Mouse (Mus musculus) megakaryocyte-erythroid progenitor cell, adult 5-6 weeks (primary cell): ENCODE results near the gene Eva1a. TPM values are rescaled to one million over a fixed set of nuclear protein-coding genes. Genes with fewer than 3 reads are reported as not detected.

Source experiments
- ATAC-seq: replicated peaks from 2 replicates; pipeline ENCODE4 v1.8.0; 2016; ENCODE audit warnings: mild to moderate bottlenecking, inconsistent platforms; ENCODE audit not compliant: severe bottlenecking, poor library complexity, low FRiP score, low TSS enrichment
- total RNA-seq, 2 experiments: library from RNA; stranded (forward) in 1 of 2; stranded (reverse) in 1 of 2; fragments of 200-1000, 215-1000 nt in 1 of 2; fragments of >200 nt in 1 of 2; fragmentation: Nextera tagmentation in 1 of 2; gene quantifications; 2 replicates each; pipeline ENCODE4 v1.2.3; 2014 to 2017

Gene Eva1a
- total RNA-seq (2014; fragmentation: Nextera tagmentation) (not detected in 2 replicates), total RNA-seq (2017) (not detected in 2 replicates)

DNA sequence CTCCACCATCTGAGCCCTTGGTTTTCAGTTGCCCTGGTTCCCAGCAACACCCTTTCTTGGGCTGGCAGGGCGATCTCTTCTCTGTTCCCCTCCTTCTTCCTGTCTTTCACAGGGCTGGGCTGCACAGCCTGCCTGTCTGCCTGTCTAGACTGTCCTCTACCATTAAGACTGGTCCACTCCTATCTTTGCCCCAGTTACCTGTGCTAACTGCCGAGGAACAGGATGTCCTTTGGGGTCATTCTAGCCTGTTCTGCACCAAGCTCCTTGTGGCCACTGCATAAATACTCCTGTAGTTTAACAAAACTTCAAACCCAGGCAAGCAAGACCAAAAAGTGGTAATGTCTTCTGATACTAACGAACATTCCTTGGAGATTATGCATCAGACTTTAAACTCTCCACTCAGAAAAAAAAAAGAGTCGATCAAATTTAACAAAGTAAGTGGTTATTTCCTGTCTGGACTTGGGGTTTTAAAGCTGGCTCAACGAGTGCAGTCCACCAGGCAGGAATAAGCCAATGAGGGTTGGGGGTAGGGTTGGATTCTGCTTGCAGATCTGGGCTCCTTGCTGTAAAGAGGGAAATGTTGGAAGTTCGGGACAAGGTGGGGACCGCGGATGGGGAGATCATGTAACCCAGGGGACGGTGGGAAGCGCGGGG lies at the start of gene Eva1a:
Gene Eva1a, plus strand, starts transcription at position 210 of the 654 bp plus-strand sequence.
- ATAC-seq: no peak

DNA sequence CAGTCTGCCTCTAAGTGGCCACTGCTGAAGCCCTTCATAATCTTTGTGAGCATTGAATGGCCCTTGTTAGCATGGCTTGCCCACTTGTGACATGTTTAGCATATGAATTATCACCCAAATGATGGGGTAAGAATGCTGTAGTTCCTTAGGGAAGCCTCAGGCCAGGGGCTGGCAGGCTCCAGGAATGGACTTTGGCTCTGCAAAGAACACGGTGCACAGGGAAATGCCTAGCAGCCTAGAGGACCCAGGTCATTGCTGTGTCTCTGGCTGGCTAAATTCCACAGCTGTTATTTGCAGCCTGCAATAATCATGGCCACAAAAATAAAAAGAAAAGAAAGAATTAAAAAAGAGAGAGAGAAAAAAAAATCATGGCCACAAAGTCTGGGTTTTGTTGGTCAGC lies 28.5 kb upstream of the Eva1a start:
- no peak for ATAC-seq

DNA sequence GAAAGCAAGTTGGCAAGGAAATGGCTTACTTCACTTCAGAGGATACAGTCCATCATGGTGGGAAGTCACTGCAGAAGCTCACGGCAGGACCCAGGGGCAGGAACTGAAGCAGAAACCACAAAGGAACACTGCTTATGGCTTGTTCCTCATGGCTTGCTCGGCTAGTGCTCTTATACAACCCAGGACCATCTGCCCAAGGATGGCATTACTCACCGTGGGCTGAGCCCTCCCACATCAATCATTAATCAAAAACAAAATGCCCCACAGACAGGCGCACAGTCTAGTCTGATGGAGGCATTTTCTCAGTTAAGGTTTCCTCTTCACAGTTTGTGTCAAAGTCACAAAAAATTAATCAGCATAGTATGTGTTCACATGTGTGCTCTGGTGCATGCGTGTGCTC lies 19.8 kb upstream of the Eva1a start:
- ATAC-seq: no peak

DNA sequence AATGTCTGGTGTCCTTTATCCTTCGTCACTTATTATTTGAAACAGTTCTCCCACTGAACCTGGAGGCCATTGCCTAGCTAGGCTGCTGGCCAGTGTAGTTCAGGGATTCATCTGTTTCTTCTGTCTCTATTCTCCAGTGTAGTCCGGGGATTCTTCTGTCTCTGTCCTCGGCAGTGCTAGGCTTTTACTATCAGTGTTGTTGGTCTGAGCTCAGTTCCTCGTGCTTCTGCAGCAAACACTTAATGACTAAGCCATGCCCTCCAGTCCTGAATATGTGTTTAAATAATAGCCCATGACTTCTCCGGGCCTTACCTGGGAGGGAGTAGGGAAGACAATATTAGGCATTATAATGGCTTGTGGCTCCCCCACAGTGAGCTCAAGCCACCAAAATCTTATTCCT lies 19.3 kb upstream of the Eva1a start:
- no peak for ATAC-seq

DNA sequence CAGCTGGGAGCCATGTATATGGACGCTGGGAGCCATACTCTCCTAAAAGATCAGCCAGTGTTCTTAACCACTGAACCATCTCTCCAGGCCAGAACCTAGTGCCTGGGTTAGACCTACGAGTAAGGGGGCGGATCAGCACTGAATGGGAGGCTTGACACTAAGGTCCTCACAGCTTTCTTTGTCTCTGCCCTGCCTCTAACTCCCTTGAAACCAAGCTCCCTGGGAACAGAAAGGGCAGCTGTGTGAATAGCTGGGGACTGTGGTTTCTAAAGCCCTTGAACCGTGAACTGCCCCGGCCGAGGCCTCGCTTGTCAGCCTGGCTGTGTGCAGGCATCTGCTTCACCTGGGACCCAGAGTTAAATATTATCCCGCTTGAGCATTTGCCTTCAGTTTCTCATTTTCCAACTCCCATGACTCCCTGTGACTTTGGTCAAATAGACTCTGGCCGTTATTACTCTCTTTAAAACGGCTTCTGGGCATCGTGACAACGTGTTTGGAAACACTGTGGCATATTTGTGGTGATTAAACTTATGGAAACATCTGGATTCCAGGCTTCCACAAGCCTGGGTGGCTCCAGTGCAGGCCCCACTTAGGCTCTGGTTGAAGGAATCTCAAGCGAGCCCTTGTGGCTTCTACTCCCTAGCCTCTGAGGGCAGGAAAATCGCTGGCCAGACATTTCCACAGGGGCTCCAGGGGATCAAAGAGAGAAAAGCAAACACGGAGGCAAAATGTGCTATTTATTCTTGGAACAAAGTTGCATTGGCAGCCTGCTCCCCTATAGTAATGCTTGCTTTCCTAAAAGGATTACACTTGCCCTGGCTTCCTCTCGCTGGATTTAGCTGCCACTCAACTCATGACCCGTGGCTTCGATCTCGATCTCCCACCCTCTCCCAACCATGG lies 11.0 kb upstream of the Eva1a start:
- no peak for ATAC-seq

DNA sequence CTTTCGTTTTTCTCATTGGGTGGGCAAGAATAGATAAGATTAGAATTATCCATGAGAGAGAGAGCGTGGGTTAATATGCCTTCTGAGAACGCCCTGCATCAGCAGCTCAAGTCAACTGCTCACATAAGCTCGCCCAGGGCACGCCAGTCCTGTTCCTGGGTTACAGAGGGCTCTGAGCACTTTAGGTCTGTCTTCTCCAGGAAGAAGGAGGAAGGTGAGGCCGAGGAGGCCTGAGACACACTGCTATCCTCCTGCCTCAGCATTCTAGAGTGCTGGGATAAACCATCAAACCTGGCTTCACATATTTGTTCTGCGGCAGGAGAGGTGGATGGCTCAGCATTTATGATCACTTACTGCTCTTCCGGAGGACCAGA lies 10.3 kb upstream of the Eva1a start:
- no peak for ATAC-seq

DNA sequence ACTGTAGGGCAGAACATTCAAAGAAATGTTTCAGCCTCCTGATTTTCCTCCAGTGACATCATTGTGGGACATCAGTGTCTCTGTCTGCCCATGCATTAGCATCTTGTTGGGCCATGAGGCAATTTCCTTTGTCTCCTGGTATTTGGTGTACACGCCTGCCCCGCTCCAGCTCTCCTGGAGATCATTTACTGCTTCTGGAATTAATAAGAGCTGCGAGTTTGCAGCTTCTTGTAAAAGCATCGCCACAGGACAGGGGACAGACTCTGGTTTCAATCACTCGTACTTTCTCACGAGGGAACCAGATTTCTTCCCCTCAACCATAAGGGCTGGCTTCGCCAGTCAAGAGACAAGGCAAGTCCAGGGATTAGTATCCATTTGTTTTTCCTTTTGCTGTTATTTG lies 3.6 kb upstream of the Eva1a start:
- ATAC-seq: no peak

DNA sequence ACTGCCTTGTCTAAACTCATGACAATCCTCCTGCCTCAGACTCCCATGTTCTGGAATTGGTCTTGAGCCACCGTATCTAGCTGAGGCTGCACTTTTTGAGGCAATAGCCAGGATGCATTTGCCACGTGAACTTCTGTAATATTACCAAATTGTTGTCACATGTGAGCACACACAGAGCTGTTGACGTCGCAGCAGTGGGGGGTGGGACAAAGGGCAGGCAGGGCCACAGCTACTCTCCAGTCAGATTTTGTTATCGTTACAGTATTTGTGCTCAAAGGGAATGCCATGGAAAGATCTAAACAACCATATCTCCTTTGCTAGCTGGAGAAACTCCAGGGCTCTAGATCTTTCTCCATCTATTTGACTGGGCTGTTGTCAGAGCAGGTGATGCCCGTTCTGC lies 1.6 kb upstream of the Eva1a start:
- ATAC-seq: no peak

DNA sequence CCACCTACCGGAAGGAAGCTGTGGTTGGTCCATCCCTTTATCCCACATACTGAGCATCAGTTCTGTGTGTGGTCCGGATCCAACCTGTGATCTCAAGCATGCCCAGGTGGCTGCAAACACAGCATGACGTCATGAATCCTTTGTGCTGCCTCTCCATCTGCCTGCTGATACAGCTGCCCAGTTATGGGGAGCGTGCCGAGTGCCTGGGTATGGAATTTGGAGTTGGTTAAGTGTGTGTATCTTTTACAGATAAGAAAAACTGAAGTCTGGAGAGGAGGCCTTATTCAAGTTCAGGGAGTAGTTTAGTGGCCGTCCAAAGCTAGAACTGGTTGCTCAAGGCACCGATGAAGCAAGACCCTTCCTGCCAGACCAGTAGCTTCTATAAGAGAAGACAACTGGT lies 875 bp upstream of the Eva1a start:
- ATAC-seq: no peak

DNA sequence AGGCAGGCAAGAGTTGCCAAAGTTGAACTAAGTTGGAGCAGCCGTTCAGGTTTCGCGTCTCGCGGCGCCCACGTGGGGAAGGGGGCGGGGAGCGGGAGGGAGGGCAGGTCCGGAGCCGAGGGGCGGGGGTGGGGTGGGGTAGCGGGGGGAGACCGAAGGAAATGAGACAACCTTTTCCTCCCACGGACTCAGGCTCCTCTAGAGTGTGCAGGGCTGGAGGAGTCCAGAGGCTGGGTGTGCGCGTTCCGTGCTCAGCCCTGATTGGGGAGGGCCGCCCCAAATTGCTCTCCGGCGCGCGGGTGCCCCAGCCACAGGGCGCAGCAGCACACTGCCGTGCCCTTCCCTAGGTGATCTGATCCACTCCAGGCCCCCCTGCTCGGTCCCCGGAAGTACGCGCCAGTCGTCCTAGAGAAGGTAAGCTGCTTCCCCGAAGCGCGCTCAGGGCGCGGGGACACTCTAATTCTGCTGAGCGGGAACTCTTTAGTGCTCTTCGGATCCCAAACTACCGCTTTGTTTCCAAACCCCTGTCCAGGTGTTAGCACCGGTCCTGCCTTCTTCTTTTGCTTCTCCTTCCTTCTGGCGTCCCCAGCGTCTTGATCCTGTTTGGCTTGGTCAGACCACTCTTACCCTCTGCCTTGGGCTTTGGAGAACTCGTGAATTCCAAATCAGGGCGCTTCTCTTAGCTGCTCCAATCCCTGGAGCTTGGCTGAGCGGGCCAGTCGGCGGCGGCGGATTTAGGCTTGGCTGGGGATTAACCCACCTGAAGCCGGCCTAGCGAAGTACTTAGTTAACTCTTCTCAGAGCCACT lies 849 bp downstream of the Eva1a start:
- ATAC-seq: no peak

DNA sequence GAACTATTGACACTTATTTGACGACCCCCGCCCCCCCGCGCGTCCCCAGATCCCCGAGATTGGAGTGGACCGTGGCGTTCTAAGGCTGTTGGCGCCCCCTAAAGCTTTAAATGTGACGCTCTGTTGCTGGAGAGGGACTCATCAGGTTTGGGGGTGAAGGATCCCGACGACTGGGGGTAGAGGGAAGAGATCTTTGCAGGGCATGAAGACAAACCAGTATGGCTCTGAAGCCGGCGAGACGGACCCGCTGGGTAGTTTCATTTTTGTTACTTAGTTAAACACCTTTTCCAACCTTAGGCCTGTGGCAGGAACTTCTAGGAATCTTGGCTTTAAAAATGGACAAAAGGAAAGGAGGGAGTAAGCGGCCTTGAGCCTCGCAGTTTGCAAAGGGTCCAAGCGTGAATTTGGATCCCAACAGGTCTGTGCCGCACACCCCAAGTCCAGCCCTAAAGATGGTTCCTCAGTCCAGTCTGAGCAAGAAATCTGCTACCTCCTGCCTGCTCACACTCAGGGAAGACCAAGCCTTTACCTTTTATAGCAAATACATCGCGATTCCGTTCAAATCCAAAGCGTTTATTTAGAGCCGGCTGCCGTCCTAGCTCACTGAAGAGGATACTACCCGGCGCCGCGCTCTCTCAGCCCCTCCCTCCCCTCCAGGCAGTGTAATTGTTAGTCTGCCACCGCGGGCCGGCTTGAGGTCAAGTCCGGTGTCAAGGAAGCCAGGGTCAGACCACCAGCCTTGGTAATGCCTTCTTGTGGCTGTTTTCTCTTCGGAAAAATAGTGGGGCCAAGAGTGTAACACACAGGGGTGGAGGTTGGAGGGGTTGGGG lies 1.7 kb downstream of the Eva1a start:
- no peak for ATAC-seq

DNA sequence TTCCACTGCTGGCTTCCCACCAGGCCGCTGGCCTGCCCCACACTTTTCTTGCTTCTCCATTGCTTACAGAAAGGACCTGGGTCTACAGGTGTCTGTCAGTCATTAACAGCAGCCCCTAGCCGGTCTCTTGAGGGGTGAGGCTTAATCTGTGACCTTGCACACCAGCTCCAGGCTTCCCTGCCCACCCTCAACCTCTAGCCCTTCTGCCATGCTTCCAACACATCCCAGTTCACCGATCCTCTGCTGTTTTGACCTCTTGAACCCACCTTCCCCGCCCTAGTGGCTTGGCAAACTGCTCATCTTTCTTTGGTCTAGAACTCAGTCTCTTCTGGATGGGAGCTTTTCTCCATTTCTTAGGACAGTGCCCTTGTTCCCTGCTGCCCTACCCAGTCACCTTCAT lies 2.8 kb downstream of the Eva1a start:
- ATAC-seq: no peak

DNA sequence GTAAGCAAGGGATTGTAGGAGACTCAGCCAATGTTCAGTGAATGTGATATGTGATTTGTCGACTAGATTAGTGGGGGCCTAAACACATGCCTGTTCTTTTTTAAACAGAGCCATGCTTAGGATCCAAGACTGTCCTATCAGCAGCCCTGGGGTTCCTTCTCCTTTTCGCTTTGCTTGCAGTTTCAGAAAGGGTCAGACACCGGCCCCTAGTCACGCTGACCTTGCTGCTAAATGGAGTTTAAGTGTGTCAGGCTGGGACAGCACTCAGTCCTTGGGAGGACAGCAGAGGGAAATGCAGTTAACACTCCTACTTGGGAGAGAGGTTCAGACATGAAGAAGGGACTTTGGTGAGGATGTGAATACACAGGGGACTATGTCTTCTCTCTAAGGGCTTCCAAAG lies 3.7 kb downstream of the Eva1a start:
- ATAC-seq: no peak

DNA sequence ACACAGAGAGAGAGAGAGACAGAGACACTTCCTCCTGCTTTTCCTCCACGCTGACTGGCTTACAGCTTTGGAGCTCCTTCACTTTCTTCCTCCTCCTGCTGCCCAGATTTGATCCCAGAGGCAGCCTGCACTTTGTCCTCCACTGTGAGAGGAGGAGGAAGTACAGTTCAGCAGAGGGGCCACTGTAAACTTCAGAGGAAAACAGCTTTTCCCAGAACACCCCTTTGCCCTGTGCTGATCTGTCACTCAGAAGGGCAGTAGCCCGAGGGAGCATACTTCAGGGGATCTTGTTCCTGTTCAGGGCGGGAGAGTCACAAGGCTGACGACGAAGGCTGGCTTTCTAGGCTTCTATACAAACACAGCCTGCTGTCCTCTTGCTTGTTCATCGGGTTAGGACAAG lies 7.1 kb downstream of the Eva1a start:
- no peak for ATAC-seq

DNA sequence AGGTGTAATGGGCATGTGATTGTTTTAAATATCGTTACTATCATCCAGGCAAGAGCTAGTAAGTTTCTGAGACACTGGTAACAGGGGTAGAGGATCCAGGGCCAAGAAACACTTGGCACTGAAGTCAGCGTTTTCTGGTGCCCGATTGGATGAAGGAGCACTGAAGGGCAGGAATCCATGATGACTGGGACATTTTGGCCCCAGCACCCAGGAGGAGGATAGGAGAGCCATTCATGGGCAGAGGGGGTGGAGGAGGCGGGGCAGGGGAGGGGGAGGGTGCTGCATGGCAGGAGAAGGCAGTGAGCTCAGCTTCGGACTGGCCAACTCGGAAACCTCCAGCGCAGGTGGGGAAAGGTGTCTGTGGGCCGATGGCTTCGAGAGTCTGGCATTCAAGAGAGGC lies 9.4 kb downstream of the Eva1a start:
- no peak for ATAC-seq

DNA sequence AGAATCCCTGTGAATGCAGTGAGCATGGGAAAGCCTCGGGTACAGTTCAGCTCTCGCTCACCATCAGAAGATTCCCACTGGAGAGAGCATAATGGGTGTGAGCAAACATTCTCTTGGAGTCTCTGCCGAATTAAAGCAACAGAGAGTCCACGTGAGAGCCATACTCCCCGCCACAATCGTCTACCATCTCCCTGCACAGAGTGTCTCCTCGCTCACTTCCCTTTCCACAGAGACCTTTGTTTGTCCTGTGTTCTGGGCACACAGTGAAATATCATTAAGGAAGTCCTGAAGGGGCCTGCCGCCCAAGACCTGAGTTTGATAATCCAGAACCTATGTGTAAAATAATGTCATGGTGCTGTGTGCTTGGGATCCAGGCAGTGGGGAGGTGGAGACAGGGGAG lies 10.7 kb downstream of the Eva1a start:
- no peak for ATAC-seq

DNA sequence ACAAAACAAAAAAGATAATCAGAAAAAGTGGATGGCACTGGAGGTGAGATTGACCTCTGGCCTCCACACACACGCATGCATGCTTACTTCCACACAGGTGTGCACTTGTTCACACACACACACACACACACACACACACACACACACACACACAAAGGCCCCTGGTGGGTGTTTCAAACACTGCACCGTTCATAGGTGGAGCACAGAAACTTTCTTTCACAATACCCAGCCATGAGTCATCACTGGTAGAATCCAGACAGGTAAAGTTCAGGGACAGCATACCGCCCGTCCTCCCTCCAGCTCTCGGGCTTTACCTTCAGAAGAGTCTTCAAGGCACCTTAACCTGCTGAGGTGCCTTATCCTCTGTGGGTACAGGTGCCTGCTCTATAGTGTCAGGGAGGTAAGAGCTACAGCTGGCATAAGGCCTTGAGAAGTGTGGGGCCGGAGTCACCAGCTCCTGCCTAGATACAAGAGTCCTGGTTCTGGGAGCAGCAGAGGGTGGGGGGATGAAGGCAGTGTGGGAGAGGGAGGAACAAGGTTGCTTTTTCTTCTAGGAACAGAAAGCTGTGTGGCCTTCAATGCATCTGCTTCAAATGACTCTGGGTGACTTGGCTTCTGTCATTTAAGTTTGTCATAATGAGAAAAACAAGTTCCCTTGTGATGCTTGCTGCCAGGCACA lies 11.3 kb downstream of the Eva1a start:
- no peak for ATAC-seq

DNA sequence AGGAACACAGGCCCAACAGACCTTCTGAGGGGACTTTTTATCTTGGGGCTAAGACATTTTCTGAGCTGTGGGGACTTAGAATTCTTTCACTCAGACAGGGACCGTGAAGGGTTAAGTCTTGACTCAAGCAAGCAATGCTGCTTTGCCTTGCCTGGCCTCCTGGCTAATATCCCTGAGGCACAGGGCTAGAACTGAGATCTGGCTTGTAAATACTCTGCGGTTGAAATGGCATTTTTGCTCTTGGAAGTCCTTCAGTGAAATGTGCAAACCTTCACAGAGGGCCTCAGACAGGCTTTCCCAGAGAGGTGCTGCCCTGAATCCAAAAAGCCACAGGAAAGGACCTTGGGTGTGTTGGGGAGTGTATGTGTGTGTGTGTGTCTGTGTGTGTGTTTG lies 11.9 kb downstream of the Eva1a start:
- ATAC-seq: no peak

DNA sequence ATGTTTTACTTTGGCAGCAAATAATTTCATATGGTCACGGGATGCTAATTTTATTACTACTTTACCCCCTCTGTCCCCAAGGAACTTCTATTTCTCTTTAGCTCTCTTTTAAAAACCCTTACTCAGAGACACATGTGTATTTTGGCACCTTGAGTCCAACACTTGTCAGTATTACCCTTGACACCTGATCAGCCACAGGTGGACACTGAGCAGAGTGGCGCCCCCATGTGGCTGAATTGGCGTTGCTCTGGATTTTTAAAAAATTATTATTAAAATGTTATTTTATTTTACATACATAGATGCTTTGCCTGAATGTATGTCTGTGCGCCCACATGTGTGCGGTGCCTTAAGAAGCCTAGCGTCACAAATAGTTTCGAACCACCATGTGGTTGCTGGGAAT lies 14.0 kb downstream of the Eva1a start:
- ATAC-seq: no peak
